Mouse (Mus musculus): ENCODE measurements at regions not wholly inside any gene's neighbourhood (a gene's known extent, or its start where the extent isn't known, plus 50 kb on each side); places are given as distances from the start of the nearest gene placed in this dataset.

DNA sequence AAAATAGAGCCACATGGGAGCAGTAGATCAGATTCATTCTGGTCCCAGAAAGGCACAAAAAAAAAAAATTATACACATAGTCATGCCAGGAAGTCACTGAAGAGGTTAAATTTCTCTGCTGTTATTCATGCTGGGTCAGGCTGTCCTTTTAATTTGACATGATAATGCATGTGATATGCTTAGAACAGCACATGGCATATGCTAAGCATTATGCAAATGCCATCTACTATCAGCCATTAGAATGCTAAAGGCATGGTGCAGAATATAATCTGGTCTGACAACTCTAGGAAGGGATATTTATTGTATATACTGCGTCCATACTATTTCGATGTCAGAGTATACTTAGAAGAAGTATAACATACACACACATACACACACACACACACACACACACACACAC, 405.6 kb downstream of the AI429214 start:
- WGBS, result 87% methylated on average over 2 of the region's 2 CpGs
- Histone ChIP-seq H3K9ac (ENCODE audit: low read depth, low read length) (no peak overlapping the region), H3K36me3 (ENCODE audit: control insufficient read depth, insufficient read depth, low read length) (no peaks in the 10 kb centered on the region), H3K27ac (ENCODE audit: low read depth, low read length) (no peak overlapping the region), H3K9me3 (ENCODE audit: control insufficient read depth, low read length) (no peaks in the 10 kb centered on the region), H3K27me3 (replicated peaks; ENCODE audit: control insufficient read depth, insufficient read depth, low read length) (no peaks in the 10 kb centered on the region), H3K4me2 (no peak overlapping the region), H3K4me3 (ENCODE audit: low read depth, low read length) (no peak overlapping the region), H3K4me1 (replicated peaks; ENCODE audit: control insufficient read depth, insufficient read depth, low read length) (no peaks in the 10 kb centered on the region)
- DNase-seq (ENCODE audit: low spot score) (no peak), ATAC-seq (replicated peaks; ENCODE audit: low FRiP score) (no peak)

DNA sequence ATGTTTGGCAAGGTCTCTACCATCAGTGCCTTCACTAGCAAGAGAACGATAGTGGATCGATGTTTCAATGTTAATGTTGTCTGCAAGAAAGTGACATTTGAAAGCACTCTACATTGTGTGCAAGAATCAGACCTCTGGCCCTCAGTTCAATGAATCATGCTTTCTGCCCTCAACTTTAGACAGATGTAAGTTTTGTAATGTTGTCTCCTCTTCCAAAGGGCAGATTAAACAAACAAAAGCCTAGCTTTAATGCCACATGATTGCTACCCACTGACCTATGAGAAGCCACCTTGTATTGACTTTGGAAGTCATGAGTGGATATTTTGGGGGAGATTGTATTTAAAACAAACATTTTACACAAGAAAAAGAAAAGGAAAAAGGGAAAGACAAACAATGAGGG, 429.2 kb downstream of the AI429214 start:
- H3K36me3 ChIP-seq (ENCODE audit: control insufficient read depth, insufficient read depth, low read length), result no peaks in the 10 kb centered on the region
- H3K27me3 ChIP-seq (replicated peaks; ENCODE audit: control insufficient read depth, insufficient read depth, low read length), result no peaks in the 10 kb centered on the region
- 73% methylated on average over 2 of the region's 2 CpGs for WGBS
- H3K27ac ChIP-seq (ENCODE audit: low read depth, low read length), result no peak overlapping the region
- no peaks in the 10 kb centered on the region for H3K9me3 ChIP-seq (ENCODE audit: control insufficient read depth, low read length)
- H3K4me3 ChIP-seq (ENCODE audit: low read depth, low read length), result no peak overlapping the region
- no peak overlapping the region for H3K9ac ChIP-seq (ENCODE audit: low read depth, low read length)
- no peaks in the 10 kb centered on the region for H3K4me1 ChIP-seq (replicated peaks; ENCODE audit: control insufficient read depth, insufficient read depth, low read length)
- H3K4me2 ChIP-seq, result no peak overlapping the region
- ATAC-seq (replicated peaks; ENCODE audit: low FRiP score) (peak; percentile 36), DNase-seq (ENCODE audit: low spot score) (no peak)

DNA sequence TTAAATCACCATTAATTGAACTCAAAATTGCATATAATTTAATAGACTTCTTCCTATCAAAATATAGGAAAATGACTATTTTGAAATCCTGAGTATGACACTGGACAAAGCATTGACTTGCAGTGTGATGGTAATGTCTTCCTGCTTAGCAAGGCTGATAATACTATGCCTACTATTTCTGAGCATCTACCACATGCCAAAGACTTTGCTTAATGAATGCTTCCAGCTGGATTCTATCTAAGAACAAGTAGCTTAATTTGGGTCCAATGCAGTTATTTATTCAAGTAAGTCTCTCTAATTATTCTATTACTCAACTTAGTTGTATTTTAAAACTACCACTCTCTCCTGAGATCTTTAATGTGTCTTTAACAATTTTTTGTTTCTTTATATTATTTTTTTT, 431.2 kb downstream of the AI429214 start:
- H3K4me1 ChIP-seq (replicated peaks; ENCODE audit: control insufficient read depth, insufficient read depth, low read length), result no peaks in the 10 kb centered on the region
- H3K9me3 ChIP-seq (ENCODE audit: control insufficient read depth, low read length), result no peaks in the 10 kb centered on the region
- H3K27ac ChIP-seq (ENCODE audit: low read depth, low read length), result no peak overlapping the region
- no peak overlapping the region for H3K9ac ChIP-seq (ENCODE audit: low read depth, low read length)
- ATAC-seq (replicated peaks; ENCODE audit: low FRiP score) (no peak), DNase-seq (ENCODE audit: low spot score) (no peak)
- H3K4me3 ChIP-seq (ENCODE audit: low read depth, low read length), result no peak overlapping the region
- H3K36me3 ChIP-seq (ENCODE audit: control insufficient read depth, insufficient read depth, low read length), result no peaks in the 10 kb centered on the region
- H3K27me3 ChIP-seq (replicated peaks; ENCODE audit: control insufficient read depth, insufficient read depth, low read length), result no peaks in the 10 kb centered on the region
- H3K4me2 ChIP-seq, result no peak overlapping the region

DNA sequence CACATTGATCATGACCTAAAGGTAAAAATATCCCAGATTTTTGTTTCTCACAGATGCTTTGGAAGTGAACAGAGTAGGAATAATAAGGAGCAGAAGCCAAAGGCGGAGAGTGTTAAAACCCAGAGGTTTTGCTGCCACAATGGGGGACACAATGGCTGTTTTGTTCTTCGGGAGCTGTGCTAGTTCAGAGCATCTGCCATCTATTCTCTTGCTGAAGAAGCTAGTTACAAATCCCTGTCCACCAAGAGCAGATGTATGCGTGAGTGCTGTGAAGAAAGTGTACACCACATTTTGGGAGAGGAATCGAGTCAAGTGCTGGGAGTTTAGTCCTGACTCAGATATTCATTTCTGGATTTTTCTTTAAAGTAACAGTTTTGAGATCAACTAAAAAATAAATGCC, 435.4 kb downstream of the AI429214 start:
- WGBS, result 82% methylated on average over 4 of the region's 4 CpGs
- DNase-seq (ENCODE audit: low spot score), result no peak
- no peaks in the 10 kb centered on the region for H3K4me1 ChIP-seq (replicated peaks; ENCODE audit: control insufficient read depth, insufficient read depth, low read length)

DNA sequence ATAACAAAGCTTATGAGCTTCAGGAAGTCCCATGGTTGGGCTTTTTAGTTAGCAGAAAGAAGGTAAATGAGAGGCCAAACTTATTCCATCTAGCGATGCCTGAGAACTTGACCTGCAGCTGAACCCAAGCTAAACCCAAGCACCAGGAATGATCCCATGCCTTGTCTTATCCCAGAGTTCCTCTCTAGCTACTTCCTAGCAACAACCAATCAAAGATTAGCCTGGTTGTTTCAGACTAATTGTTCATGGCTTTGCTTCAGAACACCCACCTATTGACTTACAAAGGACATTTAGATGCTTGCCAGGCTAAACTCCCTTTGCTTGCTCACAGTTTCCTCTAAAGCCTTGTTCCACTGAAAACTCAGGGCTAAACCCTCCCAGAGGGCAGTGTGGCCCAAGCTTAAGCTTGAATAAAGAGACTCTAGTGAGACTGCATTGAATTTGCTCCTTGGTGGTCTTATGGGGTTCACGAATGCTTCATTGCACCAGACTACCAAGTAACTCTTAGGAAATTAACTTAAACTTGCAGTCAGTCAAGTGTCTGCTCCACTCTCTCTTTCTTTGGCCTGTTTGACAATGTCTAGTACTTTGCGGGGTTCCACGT, 467.2 kb downstream of the AI429214 start:
- H3K36me3 ChIP-seq (ENCODE audit: control insufficient read depth, insufficient read depth, low read length), result no peaks in the 10 kb centered on the region
- ATAC-seq (replicated peaks; ENCODE audit: low FRiP score) (no peak), DNase-seq (ENCODE audit: low spot score) (no peak)
- H3K9ac ChIP-seq (ENCODE audit: low read depth, low read length), result no peak overlapping the region
- WGBS, result 84% methylated on average over 4 of the region's 4 CpGs
- H3K4me3 ChIP-seq (ENCODE audit: low read depth, low read length), result no peak overlapping the region
- H3K4me2 ChIP-seq, result no peak overlapping the region
- H3K27me3 ChIP-seq (replicated peaks; ENCODE audit: control insufficient read depth, insufficient read depth, low read length), result no peaks in the 10 kb centered on the region
- no peak overlapping the region for H3K27ac ChIP-seq (ENCODE audit: low read depth, low read length)
- H3K9me3 ChIP-seq (ENCODE audit: control insufficient read depth, low read length), result 0 out of 2 replicates have a peak, but pooled peaks cover 3% of the 10 kb centered on the region
- no peaks in the 10 kb centered on the region for H3K4me1 ChIP-seq (replicated peaks; ENCODE audit: control insufficient read depth, insufficient read depth, low read length)

More for the DNA sequence above, 435.4 kb downstream of the AI429214 start:
- H3K9ac ChIP-seq (ENCODE audit: low read depth, low read length), result no peak overlapping the region
- no peak overlapping the region for H3K27ac ChIP-seq (ENCODE audit: low read depth, low read length)
- ATAC-seq (replicated peaks; ENCODE audit: low FRiP score), result no peak
- H3K4me3 ChIP-seq (ENCODE audit: low read depth, low read length), result no peak overlapping the region
- H3K9me3 ChIP-seq (ENCODE audit: control insufficient read depth, low read length), result no peaks in the 10 kb centered on the region
- no peaks in the 10 kb centered on the region for H3K36me3 ChIP-seq (ENCODE audit: control insufficient read depth, insufficient read depth, low read length)
- no peaks in the 10 kb centered on the region for H3K27me3 ChIP-seq (replicated peaks; ENCODE audit: control insufficient read depth, insufficient read depth, low read length)
- no peak overlapping the region for H3K4me2 ChIP-seq

DNA sequence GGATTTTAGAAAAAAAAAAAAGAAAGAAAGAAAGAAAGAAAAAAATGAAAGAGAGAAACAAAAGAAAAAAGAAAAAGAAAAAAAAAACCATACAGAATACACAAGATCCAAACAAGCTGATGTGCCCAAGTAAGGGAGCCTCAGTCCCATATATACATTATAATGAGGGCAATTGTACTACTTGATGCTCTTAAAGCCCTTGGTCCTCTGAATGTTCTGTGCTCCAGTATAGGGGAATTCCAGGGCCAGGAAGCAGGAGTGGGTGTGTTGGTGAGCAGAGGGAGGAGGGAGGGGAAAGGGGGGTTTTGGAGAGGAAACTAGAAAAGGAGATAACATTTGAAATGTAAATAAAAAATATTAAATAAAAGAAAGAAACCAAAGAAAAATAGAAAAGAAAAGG, 472.2 kb downstream of the AI429214 start:
- Histone ChIP-seq H3K9me3 (ENCODE audit: control insufficient read depth, low read length) (no peaks in the 10 kb centered on the region), H3K27me3 (replicated peaks; ENCODE audit: control insufficient read depth, insufficient read depth, low read length) (no peaks in the 10 kb centered on the region), H3K36me3 (ENCODE audit: control insufficient read depth, insufficient read depth, low read length) (no peaks in the 10 kb centered on the region), H3K9ac (ENCODE audit: low read depth, low read length) (no peak overlapping the region), H3K4me3 (ENCODE audit: low read depth, low read length) (no peak overlapping the region), H3K4me2 (no peak overlapping the region), H3K4me1 (replicated peaks; ENCODE audit: control insufficient read depth, insufficient read depth, low read length) (no peaks in the 10 kb centered on the region), H3K27ac (ENCODE audit: low read depth, low read length) (no peak overlapping the region)
- ATAC-seq (replicated peaks; ENCODE audit: low FRiP score), result no peak
- no peak for DNase-seq (ENCODE audit: low spot score)

DNA sequence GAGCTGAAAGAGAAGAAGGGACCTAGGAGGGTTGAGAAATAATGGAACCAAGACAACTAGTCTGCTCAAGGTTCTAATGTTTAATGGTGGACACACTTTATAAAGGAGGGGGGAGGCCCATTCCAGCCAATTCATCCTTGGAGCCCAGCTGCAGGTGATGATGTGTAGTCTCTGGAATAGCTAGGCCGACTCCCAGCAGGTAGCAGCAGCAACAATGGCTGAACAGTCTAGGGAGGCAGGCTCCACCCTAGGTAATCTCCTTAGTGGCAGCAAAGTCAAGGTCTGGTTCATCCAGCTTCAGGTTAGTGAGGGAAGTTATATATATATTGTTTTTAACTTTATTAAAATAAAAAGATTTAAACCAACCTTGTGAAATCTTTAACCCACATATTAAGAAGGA, 474.3 kb downstream of the AI429214 start:
- Histone ChIP-seq H3K36me3 (ENCODE audit: control insufficient read depth, insufficient read depth, low read length) (no peaks in the 10 kb centered on the region), H3K4me3 (ENCODE audit: low read depth, low read length) (no peak overlapping the region), H3K9me3 (ENCODE audit: control insufficient read depth, low read length) (no peaks in the 10 kb centered on the region), H3K4me1 (replicated peaks; ENCODE audit: control insufficient read depth, insufficient read depth, low read length) (no peaks in the 10 kb centered on the region), H3K9ac (ENCODE audit: low read depth, low read length) (no peak overlapping the region), H3K27ac (ENCODE audit: low read depth, low read length) (no peak overlapping the region), H3K27me3 (replicated peaks; ENCODE audit: control insufficient read depth, insufficient read depth, low read length) (no peaks in the 10 kb centered on the region), H3K4me2 (no peak overlapping the region)
- DNase-seq (ENCODE audit: low spot score), result no peak
- ATAC-seq (replicated peaks; ENCODE audit: low FRiP score), result no peak
- 81% methylated on average over 1 of the region's 1 CpGs for WGBS
